Mouse (Mus musculus): ENCODE measurements around the gene Defb23. TPM values are rescaled to one million over a fixed set of nuclear protein-coding genes. Genes with fewer than 3 reads are reported as not detected.
A peak's percentile ranks its signal among the peaks of the same experiment; 100 is the strongest.

Defb23 gene
- polyA plus RNA-seq, 1 experiment from 2014 or later = not detected

- TF ChIP-seq CTCF (IDR thresholded peaks at IDR 0.05) (peak; percentile 50), EP300 (IDR thresholded peaks at IDR 0.05) (no peak)
- Histone ChIP-seq H3K4me3 (ENCODE audit: low read depth, low read length) (no peak overlapping the region), H3K27me3 (replicated peaks; ENCODE audit: insufficient read depth, low read length) (no peaks in the 10 kb centered on the region), H3K27ac (ENCODE audit: low read length) (no peak overlapping the region), H3K4me2 (replicated peaks; ENCODE audit: low read depth, low read length) (no peak overlapping the region), H3K9ac (replicated peaks; ENCODE audit: low read depth) (no peak overlapping the region), H3K9me3 (ENCODE audit: low read length) (no peaks in the 10 kb centered on the region), H3K36me3 (ENCODE audit: insufficient read depth, low read length) (no peaks in the 10 kb centered on the region), H3K4me1 (ENCODE audit: insufficient read depth, low read depth, low read length) (no peaks in the 10 kb centered on the region)
- 58% methylated on average over 6 of the region's 6 CpGs for WGBS
- no peak for ATAC-seq
- no peak for DNase-seq (ENCODE audit: low spot score)
Measured at GRCm38 (mm10) chr2:152493151-152493550, 28.7 kb upstream of the Defb23 start.

DNA sequence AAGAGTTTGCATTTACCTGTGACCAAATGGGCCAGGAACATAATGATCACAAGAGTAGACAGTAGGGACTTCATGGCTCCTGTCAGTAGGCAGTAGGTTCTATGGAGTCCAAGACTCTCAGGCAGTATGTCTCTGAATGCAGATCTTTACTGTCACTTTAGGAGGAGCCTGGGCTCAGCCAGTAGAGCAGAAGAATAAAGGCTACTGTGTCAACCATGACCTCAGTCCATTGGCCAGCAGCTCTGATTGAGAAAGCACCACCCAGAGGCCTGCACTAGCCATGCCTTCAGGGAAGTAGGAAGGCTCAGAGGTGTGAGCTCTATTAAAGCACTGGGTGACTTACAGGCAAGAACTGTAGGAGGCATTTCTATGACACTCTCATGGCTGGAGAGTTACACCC is 25.6 kb upstream of the Defb23 start, which contains the start of gene Defb22:
Defb22 (minus strand) TSS at position 101 of the 400 bp plus-strand sequence.
- no peaks in the 10 kb centered on the region for H3K27me3 ChIP-seq (replicated peaks; ENCODE audit: insufficient read depth, low read length)

GRCm38 (mm10) chr2:152487024-152487423 is 22.6 kb upstream of the Defb23 start:
- Histone ChIP-seq H3K36me3 (ENCODE audit: insufficient read depth, low read length) (no peaks in the 10 kb centered on the region), H3K4me1 (ENCODE audit: insufficient read depth, low read depth, low read length) (no peaks in the 10 kb centered on the region), H3K27me3 (replicated peaks; ENCODE audit: insufficient read depth, low read length) (no peaks in the 10 kb centered on the region), H3K9me3 (ENCODE audit: low read length) (no peaks in the 10 kb centered on the region), H3K27ac (ENCODE audit: low read length) (no peak overlapping the region), H3K4me2 (replicated peaks; ENCODE audit: low read depth, low read length) (no peak overlapping the region), H3K9ac (replicated peaks; ENCODE audit: low read depth) (no peak overlapping the region), H3K4me3 (ENCODE audit: low read depth, low read length) (no peak overlapping the region)
- DNase-seq (ENCODE audit: low spot score) (no peak), ATAC-seq (no peak)
- 76% methylated on average over 2 of the region's 2 CpGs for WGBS
- TF ChIP-seq EP300 (IDR thresholded peaks at IDR 0.05) (no peak), CTCF (IDR thresholded peaks at IDR 0.05) (peak; percentile 59)

More for the DNA sequence above, 25.6 kb upstream of the Defb23 start, which contains the start of gene Defb22:
- no peaks in the 10 kb centered on the region for H3K4me1 ChIP-seq (ENCODE audit: insufficient read depth, low read depth, low read length)
- no peak within 1 kb of the TSS for H3K4me3 ChIP-seq (ENCODE audit: low read depth, low read length)
- H3K27ac ChIP-seq (ENCODE audit: low read length) = no peak within 1 kb of the TSS
- no peak within 1 kb of the TSS for H3K9ac ChIP-seq (replicated peaks; ENCODE audit: low read depth)
- ATAC-seq (no peak), DNase-seq (ENCODE audit: low spot score) (no peak)
- no peak within 1 kb of the TSS for H3K4me2 ChIP-seq (replicated peaks; ENCODE audit: low read depth, low read length)
- H3K36me3 ChIP-seq (ENCODE audit: insufficient read depth, low read length) = no peaks in the 10 kb centered on the region
- TF ChIP-seq CTCF (IDR thresholded peaks at IDR 0.05) (no peak), EP300 (IDR thresholded peaks at IDR 0.05) (no peak)
- no peaks in the 10 kb centered on the region for H3K9me3 ChIP-seq (ENCODE audit: low read length)

DNA sequence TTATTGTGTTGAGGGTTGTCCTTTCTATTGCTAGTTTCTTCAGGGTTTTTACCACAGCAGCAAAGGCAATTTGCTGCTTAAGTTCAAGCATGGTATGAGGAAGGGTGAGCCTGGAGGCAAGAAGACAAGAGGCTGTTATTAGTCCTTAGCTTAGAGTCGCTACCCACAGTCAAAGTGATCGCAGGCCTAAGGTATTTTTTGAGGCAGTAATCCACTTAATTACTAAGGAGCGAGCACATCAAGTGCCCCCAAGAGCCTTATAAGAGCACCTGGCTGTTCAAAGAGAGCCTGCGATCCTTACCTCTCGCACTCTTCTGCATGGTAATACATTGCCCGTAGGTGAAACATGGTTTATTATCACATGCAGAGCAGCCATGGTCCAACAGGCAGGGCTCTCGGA is 17.3 kb upstream of the Defb23 start:
- H3K4me1 ChIP-seq (ENCODE audit: insufficient read depth, low read depth, low read length) = no peaks in the 10 kb centered on the region
- no peak overlapping the region for H3K4me2 ChIP-seq (replicated peaks; ENCODE audit: low read depth, low read length)
- no peak overlapping the region for H3K27ac ChIP-seq (ENCODE audit: low read length)
- ATAC-seq (peak; percentile 90), DNase-seq (ENCODE audit: low spot score) (peak; percentile 84)
- 62% methylated on average over 7 of the region's 7 CpGs for WGBS
- H3K9ac ChIP-seq (replicated peaks; ENCODE audit: low read depth) = no peak overlapping the region
- peak; percentile 36; the same call in 1 of the 2 replicates for TF ChIP-seq EP300 (IDR thresholded peaks at IDR 0.05)
- TF ChIP-seq CTCF (IDR thresholded peaks at IDR 0.05) = no peak
- no peaks in the 10 kb centered on the region for H3K9me3 ChIP-seq (ENCODE audit: low read length)
- no peaks in the 10 kb centered on the region for H3K27me3 ChIP-seq (replicated peaks; ENCODE audit: insufficient read depth, low read length)
- H3K36me3 ChIP-seq (ENCODE audit: insufficient read depth, low read length) = no peaks in the 10 kb centered on the region
- no peak overlapping the region for H3K4me3 ChIP-seq (ENCODE audit: low read depth, low read length)

- TF ChIP-seq EP300 (IDR thresholded peaks at IDR 0.05) = no peak
- no peak for TF ChIP-seq CTCF (IDR thresholded peaks at IDR 0.05)
- no peaks in the 10 kb centered on the region for H3K4me1 ChIP-seq (ENCODE audit: insufficient read depth, low read depth, low read length)
- no peaks in the 10 kb centered on the region for H3K27me3 ChIP-seq (replicated peaks; ENCODE audit: insufficient read depth, low read length)
- ATAC-seq = no peak
- no peaks in the 10 kb centered on the region for H3K36me3 ChIP-seq (ENCODE audit: insufficient read depth, low read length)
- H3K27ac ChIP-seq (ENCODE audit: low read length) = no peak overlapping the region
- no peak overlapping the region for H3K9ac ChIP-seq (replicated peaks; ENCODE audit: low read depth)
- H3K9me3 ChIP-seq (ENCODE audit: low read length) = no peaks in the 10 kb centered on the region
- 77% methylated on average over 3 of the region's 3 CpGs for WGBS
- no peak overlapping the region for H3K4me2 ChIP-seq (replicated peaks; ENCODE audit: low read depth, low read length)
- peak; percentile 26 for DNase-seq (ENCODE audit: low spot score)
- H3K4me3 ChIP-seq (ENCODE audit: low read depth, low read length) = no peak overlapping the region
Measured at GRCm38 (mm10) chr2:152480881-152481280, 16.5 kb upstream of the Defb23 start.

DNA sequence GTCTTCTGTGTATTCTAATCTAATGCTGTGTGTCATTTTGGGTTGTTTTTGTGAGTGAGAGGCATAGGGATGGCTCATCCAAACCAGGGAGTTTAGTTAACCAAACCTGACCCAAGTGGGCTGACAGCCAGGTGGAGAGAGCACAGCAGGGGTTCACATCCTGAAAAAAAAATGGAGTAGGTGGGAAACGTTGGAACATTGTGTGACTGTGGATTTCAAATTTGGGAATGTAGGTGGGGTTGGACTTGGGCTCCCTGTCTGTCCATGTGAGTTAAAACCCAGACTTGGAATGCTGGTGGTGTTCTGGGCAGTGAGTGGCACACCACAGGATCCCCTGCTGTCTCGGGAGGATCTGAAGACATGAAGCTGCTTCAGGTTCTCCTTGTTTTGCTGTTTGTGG is 12.3 kb upstream of the Defb23 start, which contains the start of gene Defb20:
Defb20 (plus strand) TSS at position 301 of the 400 bp plus-strand sequence.
- no peak within 1 kb of the TSS for H3K4me2 ChIP-seq (replicated peaks; ENCODE audit: low read depth, low read length)
- H3K9ac ChIP-seq (replicated peaks; ENCODE audit: low read depth) = no peak within 1 kb of the TSS
- ATAC-seq (no peak), DNase-seq (ENCODE audit: low spot score) (no peak)
- TF ChIP-seq EP300 (IDR thresholded peaks at IDR 0.05) (no peak), CTCF (IDR thresholded peaks at IDR 0.05) (no peak)
- WGBS = 64% methylated on average over 2 of the region's 2 CpGs
- H3K4me3 ChIP-seq (ENCODE audit: low read depth, low read length) = no peak within 1 kb of the TSS
- no peaks in the 10 kb centered on the region for H3K36me3 ChIP-seq (ENCODE audit: insufficient read depth, low read length)
- H3K9me3 ChIP-seq (ENCODE audit: low read length) = no peaks in the 10 kb centered on the region
- no peaks in the 10 kb centered on the region for H3K4me1 ChIP-seq (ENCODE audit: insufficient read depth, low read depth, low read length)
- no peaks in the 10 kb centered on the region for H3K27me3 ChIP-seq (replicated peaks; ENCODE audit: insufficient read depth, low read length)
- no peak within 1 kb of the TSS for H3K27ac ChIP-seq (ENCODE audit: low read length)

DNA sequence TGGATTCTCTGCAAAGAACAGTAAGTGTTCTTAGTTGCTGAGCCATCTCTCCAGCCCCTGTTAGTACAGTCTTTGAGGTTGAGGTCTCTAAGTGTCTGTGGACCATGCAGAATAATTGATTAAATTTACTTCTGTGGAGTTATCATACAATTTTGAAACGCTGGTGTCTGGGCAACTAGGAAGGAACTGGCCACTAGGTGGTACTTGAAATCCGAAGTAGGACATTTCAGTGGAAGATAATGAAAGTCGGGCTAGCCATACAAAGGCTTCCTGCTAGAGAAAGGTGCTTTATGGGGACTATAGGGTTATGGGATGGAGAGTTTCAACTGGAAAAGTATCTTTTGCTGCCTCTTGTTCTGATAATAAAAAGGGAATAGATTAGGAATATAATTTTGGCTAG is 8.0 kb upstream of the Defb23 start:
- TF ChIP-seq CTCF (IDR thresholded peaks at IDR 0.05) (peak; percentile 37), EP300 (IDR thresholded peaks at IDR 0.05) (no peak)
- H3K36me3 ChIP-seq (ENCODE audit: insufficient read depth, low read length) = no peaks in the 10 kb centered on the region
- no peak overlapping the region for H3K27ac ChIP-seq (ENCODE audit: low read length)
- WGBS = 21% methylated on average over 3 of the region's 3 CpGs
- H3K9me3 ChIP-seq (ENCODE audit: low read length) = no peaks in the 10 kb centered on the region
- H3K9ac ChIP-seq (replicated peaks; ENCODE audit: low read depth) = no peak overlapping the region
- no peak overlapping the region for H3K4me2 ChIP-seq (replicated peaks; ENCODE audit: low read depth, low read length)
- ATAC-seq (no peak), DNase-seq (ENCODE audit: low spot score) (no peak)
- no peaks in the 10 kb centered on the region for H3K4me1 ChIP-seq (ENCODE audit: insufficient read depth, low read depth, low read length)
- H3K27me3 ChIP-seq (replicated peaks; ENCODE audit: insufficient read depth, low read length) = no peaks in the 10 kb centered on the region
- H3K4me3 ChIP-seq (ENCODE audit: low read depth, low read length) = no peak overlapping the region

All from lung, postnatal 0 days (tissue).